Mouse (Mus musculus) midbrain, embryonic 11.5 days (tissue): ENCODE results near the gene Gdf9. TPM values are rescaled to one million over a fixed set of nuclear protein-coding genes. Genes with fewer than 3 reads are reported as not detected.

Experiments used
- ATAC-seq: fragments of 200-750 bp; cut with Nextera tagmentation; 2 replicates; pipeline ENCODE4 v1.8.0; 2017; ENCODE audit warnings: moderate TSS enrichment, moderate library complexity; ENCODE audit not compliant: low FRiP score
- DNase-seq: peaks from one replicate; pipeline ENCODE4 v3.0.0; 2015; ENCODE audit warnings: low spot score; ENCODE audit errors: missing footprints
- H3K27ac ChIP-seq: fragments of 300-500 bp; sonication (generic); 2 replicates; pipeline ENCODE4 v1.5.1; 2014; ENCODE audit warnings: low read depth, low read length
- H3K27me3 ChIP-seq: fragments of 300-500 bp; sonication (generic); 2 replicates; pipeline ENCODE4 v1.6.1; 2014; ENCODE audit warnings: mild to moderate bottlenecking, low read length, moderate library complexity, mixed read lengths; ENCODE audit not compliant: control insufficient read depth, insufficient read depth
- H3K36me3 ChIP-seq: fragments of 300-500 bp; sonication (generic); 2 replicates; pipeline ENCODE4 v1.6.1; 2014; ENCODE audit warnings: mild to moderate bottlenecking, low read length, moderate library complexity, mixed read lengths; ENCODE audit not compliant: control insufficient read depth, insufficient read depth
- H3K4me1 ChIP-seq: fragments of 300-500 bp; sonication (generic); 2 replicates; pipeline ENCODE4 v1.6.1; 2014; ENCODE audit warnings: low read length; ENCODE audit not compliant: control insufficient read depth, insufficient read depth
- H3K4me2 ChIP-seq: fragments of 300-500 bp; sonication (generic); 2 replicates; pipeline ENCODE4 v1.6.1; 2014; ENCODE audit warnings: mild to moderate bottlenecking, moderate library complexity
- H3K4me3 ChIP-seq: fragments of 300-500 bp; sonication (generic); 2 replicates; pipeline ENCODE4 v1.5.1; 2014; ENCODE audit warnings: low read depth, low read length
- H3K9ac ChIP-seq: fragments of 300-500 bp; sonication (generic); 2 replicates; pipeline ENCODE4 v1.6.1; 2014; ENCODE audit warnings: low read length
- H3K9me3 ChIP-seq: fragments of 300-500 bp; sonication (generic); 2 replicates; pipeline ENCODE4 v1.6.1; 2016; ENCODE audit warnings: low read length; ENCODE audit not compliant: control insufficient read depth
- WGBS: fragments of 180-500 bp; shearing (Covaris S2); extraction: QIAGEN DNeasy Blood & Tissue Kit; methylation state at CpG from one replicate; pipeline ENCODE4 v1.1.7; 2014; 5-methylcytosine and 5-hydroxymethylcytosine counted together
- polyA plus RNA-seq: library from polyadenylated mRNA; unstranded; fragments of >200 nt; fragmentation: Nextera tagmentation; extraction: Ambion mirVana; gene quantifications from 2 replicates; pipeline ENCODE4 v1.2.1, GENCODE M21; 2014

Gene Gdf9
- polyA plus RNA-seq, result 2.3 and 3.6 TPM in 2 replicates

DNA sequence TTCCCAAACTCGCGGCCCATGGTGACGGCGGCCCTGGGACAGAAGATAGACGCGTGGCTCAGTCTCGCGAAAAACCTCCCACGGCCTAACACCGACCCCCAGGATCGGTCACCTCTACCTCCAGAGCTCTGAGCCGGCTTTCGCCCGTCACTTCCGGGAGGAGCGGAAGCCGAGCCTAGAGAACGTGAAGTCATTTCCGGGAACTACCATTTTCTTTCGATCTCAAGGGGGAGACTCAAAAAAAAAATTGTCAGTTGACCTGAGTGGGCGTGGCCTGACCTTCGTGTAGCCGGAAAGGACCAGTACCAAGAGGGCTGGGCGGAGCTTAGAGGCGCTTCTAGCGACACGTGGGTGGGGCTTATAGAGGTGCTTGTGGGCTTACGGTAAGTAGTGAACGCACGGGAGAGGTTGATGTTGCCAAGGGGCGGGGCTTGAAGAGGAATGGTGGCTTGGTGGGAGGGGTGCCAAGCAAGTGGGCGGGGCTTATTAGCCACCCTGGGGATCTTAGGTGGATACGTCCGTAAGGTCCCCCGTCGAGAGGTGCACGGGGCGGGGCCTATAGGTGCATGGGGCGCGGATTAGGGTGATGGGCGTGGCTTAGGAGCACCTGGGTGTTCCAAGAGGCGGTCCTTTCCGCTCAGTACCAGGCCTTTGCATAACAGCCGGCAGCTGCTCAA lies at the start of gene Gdf9, which contains the start of gene Uqcrq:
Gene Gdf9 (plus strand): TSS at position 354 of the 677 bp plus-strand sequence.
Gene Uqcrq (minus strand): TSS at position 162 of the 677 bp plus-strand sequence.
- WGBS, result 0% methylated on average over 44 of the region's 44 CpGs
- H3K4me2 ChIP-seq, result peak within 1 kb of the TSS; percentile 80
- peak within 1 kb of the TSS; percentile 74 for H3K9ac ChIP-seq
- H3K4me1 ChIP-seq, result peaks cover 7% of the 10 kb centered on the region
- DNase-seq, result peak; percentile 100
- ATAC-seq, result peak; percentile 97
- peak within 1 kb of the TSS; percentile 62 for H3K4me3 ChIP-seq
- no peaks in the 10 kb centered on the region for H3K36me3 ChIP-seq
- no peaks in the 10 kb centered on the region for H3K9me3 ChIP-seq
- no peak within 1 kb of the TSS for H3K27ac ChIP-seq
- no peaks in the 10 kb centered on the region for H3K27me3 ChIP-seq

DNA sequence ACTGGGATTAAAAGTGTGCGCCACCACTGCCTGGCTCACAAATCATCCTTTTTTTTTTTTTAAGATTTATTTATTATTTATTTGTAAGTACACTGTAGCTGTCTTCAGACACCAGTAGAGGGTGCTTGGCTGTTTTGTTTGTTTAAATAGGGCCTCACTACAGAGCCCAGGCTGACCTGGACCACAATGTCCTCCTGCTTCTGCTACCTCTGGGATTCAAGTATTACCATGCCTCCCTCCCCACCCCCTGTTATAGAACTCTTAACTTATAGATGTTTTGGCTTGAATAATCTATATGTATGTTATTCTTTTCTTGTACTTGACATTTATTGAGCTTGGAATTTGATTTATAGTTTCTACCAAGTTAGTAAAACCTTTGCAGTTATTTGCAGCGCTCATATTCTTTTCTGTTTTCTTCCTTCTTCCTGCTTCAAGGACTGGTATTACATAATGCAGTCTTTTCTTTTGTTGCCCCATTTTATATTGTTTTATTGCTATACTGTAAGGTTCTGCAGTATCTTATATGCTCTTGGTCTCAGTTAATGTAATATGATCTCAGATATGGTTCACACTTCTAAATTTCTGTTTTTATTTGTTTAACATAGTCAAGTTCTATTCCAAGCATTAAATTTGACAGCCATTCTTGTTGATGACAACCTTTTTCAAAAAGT lies 46.9 kb upstream of the Gdf9 start:
- WGBS, result 99% methylated on average over 2 of the region's 2 CpGs
- no peak for ATAC-seq
- Histone ChIP-seq H3K9me3 (no peaks in the 10 kb centered on the region), H3K4me2 (no peak overlapping the region), H3K4me1 (no peaks in the 10 kb centered on the region), H3K27me3 (no peaks in the 10 kb centered on the region), H3K9ac (no peak overlapping the region), H3K27ac (no peak overlapping the region), H3K36me3 (peaks cover 7% of the 10 kb centered on the region; the same call in 1 of the 2 replicates), H3K4me3 (no peak overlapping the region)
- no peak for DNase-seq

DNA sequence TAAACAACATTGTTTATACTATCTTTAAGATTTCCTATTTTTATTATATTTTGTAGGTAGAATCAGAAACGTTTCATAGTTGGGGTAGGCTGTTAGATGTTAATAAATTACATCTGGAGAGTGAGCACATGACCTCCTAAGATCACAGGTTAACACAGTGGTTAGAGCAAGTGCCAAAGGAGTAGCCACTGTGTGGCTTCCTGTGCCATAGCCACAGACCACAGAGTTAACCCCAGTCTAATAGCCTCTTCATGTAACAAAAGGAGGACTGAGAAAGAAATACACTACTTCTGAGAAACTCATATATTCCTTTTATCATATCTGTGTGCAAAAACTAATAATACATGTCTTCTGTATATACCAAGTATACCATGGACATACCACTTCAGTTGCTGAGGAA lies 37.0 kb upstream of the Gdf9 start:
- Histone ChIP-seq H3K4me3 (no peak overlapping the region), H3K27ac (no peak overlapping the region), H3K4me2 (no peak overlapping the region), H3K36me3 (peaks cover 8% of the 10 kb centered on the region; the same call in 1 of the 2 replicates), H3K9ac (no peak overlapping the region), H3K27me3 (no peaks in the 10 kb centered on the region), H3K4me1 (no peaks in the 10 kb centered on the region), H3K9me3 (no peaks in the 10 kb centered on the region)
- 93% methylated on average over 1 of the region's 1 CpGs for WGBS
- DNase-seq, result no peak
- no peak for ATAC-seq

DNA sequence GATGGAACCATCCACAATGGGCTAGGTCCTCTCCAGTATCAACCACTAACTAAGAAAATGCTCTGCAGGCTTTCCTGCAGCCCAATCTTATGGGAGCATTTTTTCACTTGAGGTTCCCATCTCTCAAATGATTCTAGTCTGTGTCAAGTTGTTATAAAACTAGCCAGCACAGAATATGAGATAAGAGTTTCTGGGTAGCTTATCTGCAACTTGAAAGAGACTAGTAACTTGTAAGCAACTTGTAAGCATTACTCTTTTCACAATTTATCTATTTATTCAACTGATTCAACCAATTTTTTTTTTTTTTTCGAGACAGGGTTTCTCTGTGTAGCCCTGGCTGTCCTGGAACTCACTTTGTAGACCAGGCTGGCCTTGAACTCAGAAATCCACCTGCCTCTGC lies 27.2 kb upstream of the Gdf9 start:
- 92% methylated on average over 1 of the region's 1 CpGs for WGBS
- no peak overlapping the region for H3K4me2 ChIP-seq
- no peak for DNase-seq
- peaks cover 21% of the 10 kb centered on the region; the same call in 1 of the 2 replicates for H3K36me3 ChIP-seq
- H3K27ac ChIP-seq, result no peak overlapping the region
- no peaks in the 10 kb centered on the region for H3K27me3 ChIP-seq
- H3K4me3 ChIP-seq, result no peak overlapping the region
- no peaks in the 10 kb centered on the region for H3K4me1 ChIP-seq
- H3K9me3 ChIP-seq, result no peaks in the 10 kb centered on the region
- ATAC-seq, result no peak
- H3K9ac ChIP-seq, result no peak overlapping the region

DNA sequence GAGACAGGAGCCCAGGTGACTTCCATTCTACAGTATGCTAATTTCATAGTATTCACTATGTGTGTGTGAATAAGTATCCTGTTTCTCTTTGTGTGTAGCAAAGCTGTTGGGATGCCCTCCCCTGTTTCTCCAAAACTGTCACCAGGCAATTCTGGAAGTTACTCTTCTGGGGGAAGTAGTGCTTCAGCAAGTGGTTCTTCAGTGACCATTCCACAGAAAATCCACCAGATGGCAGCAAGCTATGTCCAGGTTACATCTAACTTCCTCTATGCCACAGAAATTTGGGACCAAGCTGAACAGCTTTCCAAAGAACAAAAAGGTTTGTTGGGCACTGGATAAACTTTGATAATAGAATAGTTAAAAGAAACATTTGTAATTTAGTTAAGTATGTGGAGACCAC lies 19.1 kb upstream of the Gdf9 start:
- ATAC-seq, result no peak
- H3K9me3 ChIP-seq, result no peaks in the 10 kb centered on the region
- H3K4me1 ChIP-seq, result no peaks in the 10 kb centered on the region
- no peak for DNase-seq
- no peak overlapping the region for H3K27ac ChIP-seq
- H3K36me3 ChIP-seq, result peaks cover 29% of the 10 kb centered on the region
- no peak overlapping the region for H3K4me3 ChIP-seq
- no peak overlapping the region for H3K4me2 ChIP-seq
- H3K27me3 ChIP-seq, result no peaks in the 10 kb centered on the region
- H3K9ac ChIP-seq, result no peak overlapping the region

DNA sequence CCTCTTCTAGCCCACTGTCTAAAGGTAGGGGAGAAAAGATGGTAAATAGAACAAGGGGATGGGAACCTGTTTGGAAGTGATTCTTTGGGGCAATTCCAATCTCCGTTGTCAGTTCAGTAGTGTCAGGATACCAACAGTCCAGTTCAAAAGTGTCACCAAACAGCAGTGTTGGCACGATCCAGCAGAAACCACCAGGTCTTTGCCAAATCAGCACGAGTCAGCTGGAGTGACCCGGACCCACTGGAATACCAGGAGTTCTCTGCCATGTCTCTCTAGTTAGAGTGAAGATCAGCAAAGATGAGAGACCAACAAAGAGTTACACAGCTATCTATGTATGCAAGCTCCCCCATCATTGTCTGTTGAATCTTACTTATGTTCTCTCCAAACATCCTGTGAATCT lies 17.0 kb upstream of the Gdf9 start:
- 95% methylated on average over 4 of the region's 4 CpGs for WGBS
- H3K27me3 ChIP-seq, result no peaks in the 10 kb centered on the region
- H3K27ac ChIP-seq, result no peak overlapping the region
- no peaks in the 10 kb centered on the region for H3K4me1 ChIP-seq
- DNase-seq (no peak), ATAC-seq (no peak)
- peaks cover 26% of the 10 kb centered on the region for H3K36me3 ChIP-seq
- no peaks in the 10 kb centered on the region for H3K9me3 ChIP-seq
- H3K4me2 ChIP-seq, result no peak overlapping the region
- no peak overlapping the region for H3K9ac ChIP-seq
- H3K4me3 ChIP-seq, result no peak overlapping the region

DNA sequence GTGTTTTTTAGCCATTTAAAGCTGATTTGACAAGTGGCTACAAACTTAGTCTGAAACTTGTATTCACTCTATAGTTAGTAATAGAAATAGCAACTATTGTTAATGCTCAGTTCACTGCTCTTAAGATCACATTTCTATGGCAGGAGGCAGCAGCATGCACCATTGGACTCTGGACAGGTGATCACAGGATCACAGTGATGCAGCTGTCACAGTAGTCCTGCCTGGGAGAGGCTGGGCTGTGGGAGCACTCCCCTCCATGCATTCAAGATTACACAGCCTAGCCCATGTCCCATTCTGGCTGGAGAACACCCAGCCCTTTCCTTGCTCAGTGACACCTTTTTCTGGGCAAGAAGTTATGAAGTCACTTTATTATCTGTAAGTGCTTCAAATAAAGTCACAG lies 12.8 kb upstream of the Gdf9 start:
- Histone ChIP-seq H3K27ac (no peak overlapping the region), H3K9me3 (no peaks in the 10 kb centered on the region), H3K4me2 (no peak overlapping the region), H3K4me3 (no peak overlapping the region), H3K36me3 (peaks cover 15% of the 10 kb centered on the region), H3K27me3 (no peaks in the 10 kb centered on the region), H3K4me1 (no peaks in the 10 kb centered on the region), H3K9ac (no peak overlapping the region)
- no peak for ATAC-seq
- no peak for DNase-seq

DNA sequence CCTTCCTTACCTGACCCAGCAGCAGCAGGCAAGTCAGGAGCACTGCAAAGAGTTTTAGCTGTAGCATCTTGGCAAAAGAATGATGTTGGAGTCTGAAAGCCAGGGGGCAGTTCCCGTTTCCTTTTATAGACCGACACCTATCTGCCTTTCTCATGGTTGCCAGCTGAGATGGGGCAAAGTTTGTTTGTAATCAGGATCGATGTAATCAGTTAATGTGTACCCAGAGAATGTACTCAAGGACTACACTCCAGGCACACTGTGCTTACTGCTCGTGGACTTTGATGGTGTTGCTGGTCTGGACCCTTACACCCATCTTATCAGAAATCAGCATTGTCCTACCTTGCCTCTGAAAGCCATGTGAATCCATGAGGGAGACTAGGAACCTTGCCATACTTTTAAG lies 7.8 kb upstream of the Gdf9 start, which contains the start of gene Leap2:
Gene Leap2 (minus strand): TSS at position 135 of the 400 bp plus-strand sequence.
- Histone ChIP-seq H3K4me1 (no peaks in the 10 kb centered on the region), H3K9me3 (no peaks in the 10 kb centered on the region), H3K27ac (no peak within 1 kb of the TSS), H3K27me3 (no peaks in the 10 kb centered on the region), H3K36me3 (no peaks in the 10 kb centered on the region), H3K4me3 (no peak within 1 kb of the TSS), H3K4me2 (no peak within 1 kb of the TSS), H3K9ac (no peak within 1 kb of the TSS)
- no peak for DNase-seq
- 92% methylated on average over 4 of the region's 4 CpGs for WGBS
- no peak for ATAC-seq

DNA sequence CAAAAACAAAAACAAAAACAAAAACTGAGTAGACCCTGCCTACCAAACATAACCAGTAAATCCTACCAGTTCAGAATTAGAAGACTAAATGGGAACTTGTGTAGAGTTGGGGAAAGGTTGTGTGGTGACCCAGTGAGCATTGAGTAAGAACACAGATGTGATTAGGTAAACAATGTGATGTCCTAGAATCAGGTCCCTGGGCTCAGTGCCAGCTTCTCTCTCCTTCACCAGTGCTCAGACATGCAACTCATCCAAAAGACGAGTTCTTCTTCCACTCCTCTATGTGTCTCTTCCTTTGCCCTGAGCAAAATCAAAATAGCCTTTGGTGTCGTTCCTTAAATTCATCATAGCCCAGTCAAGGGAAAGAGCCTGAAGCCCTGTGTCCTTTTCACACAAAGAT lies 6.0 kb upstream of the Gdf9 start:
- no peak overlapping the region for H3K27ac ChIP-seq
- H3K4me1 ChIP-seq, result peaks cover 5% of the 10 kb centered on the region
- ATAC-seq (no peak), DNase-seq (no peak)
- no peaks in the 10 kb centered on the region for H3K36me3 ChIP-seq
- no peaks in the 10 kb centered on the region for H3K27me3 ChIP-seq
- H3K9ac ChIP-seq, result no peak overlapping the region
- no peak overlapping the region for H3K4me2 ChIP-seq
- H3K4me3 ChIP-seq, result no peak overlapping the region
- H3K9me3 ChIP-seq, result no peaks in the 10 kb centered on the region
- WGBS, result 85% methylated on average over 2 of the region's 2 CpGs
